Mouse (Mus musculus) neural tube, embryonic 11.5 days (tissue): ENCODE measurements around the gene Snx22. TPM values are rescaled to one million over a fixed set of nuclear protein-coding genes. Genes with fewer than 3 reads are reported as not detected.

Source experiments
- ATAC-seq: fragments of 200-750 bp; cut with Nextera tagmentation; 2 replicates; pipeline ENCODE4 v1.8.0; 2017; ENCODE audit warnings: moderate number of reproducible peaks, mild to moderate bottlenecking, moderate TSS enrichment, moderate library complexity; ENCODE audit not compliant: insufficient read depth, low FRiP score, low TSS enrichment
- DNase-seq: peaks from one replicate; pipeline ENCODE4 v3.0.0-alpha.2; 2015; ENCODE audit warnings: low spot score
- H3K27ac ChIP-seq: fragments of 300-500 bp; sonication (generic); 2 replicates; pipeline ENCODE4 v1.5.1; 2014; ENCODE audit warnings: low read depth, mild to moderate bottlenecking, low read length
- H3K27me3 ChIP-seq: fragments of 300-500 bp; sonication (generic); 2 replicates; pipeline ENCODE4 v1.6.1; 2014; ENCODE audit warnings: mild to moderate bottlenecking, low read length, mixed read lengths; ENCODE audit not compliant: control insufficient read depth, insufficient read depth
- H3K36me3 ChIP-seq: fragments of 300-500 bp; sonication (generic); 2 replicates; pipeline ENCODE4 v1.6.1; 2014; ENCODE audit warnings: mild to moderate bottlenecking, low read length, moderate library complexity, mixed read lengths; ENCODE audit not compliant: control insufficient read depth, insufficient read depth
- H3K4me1 ChIP-seq: fragments of 300-500 bp; sonication (generic); 2 replicates; pipeline ENCODE4 v1.6.1; 2014; ENCODE audit warnings: low read length, mixed read lengths; ENCODE audit not compliant: control insufficient read depth, insufficient read depth
- H3K4me2 ChIP-seq: fragments of 300-500 bp; sonication (generic); 2 replicates; pipeline ENCODE4 v1.6.1; 2014; ENCODE audit warnings: low read depth, mild to moderate bottlenecking, moderate library complexity
- H3K4me3 ChIP-seq: fragments of 300-500 bp; sonication (generic); 2 replicates; pipeline ENCODE4 v1.5.1; 2014; ENCODE audit warnings: low read depth, low read length
- H3K9ac ChIP-seq: fragments of 300-500 bp; sonication (generic); 2 replicates; pipeline ENCODE4 v1.6.1; 2014; ENCODE audit warnings: mild to moderate bottlenecking, low read length
- H3K9me3 ChIP-seq: fragments of 300-500 bp; sonication (generic); 2 replicates; pipeline ENCODE4 v1.6.1; 2016; ENCODE audit warnings: low read length; ENCODE audit not compliant: control insufficient read depth
- WGBS: fragments of 180-500 bp; shearing (Covaris S2); extraction: QIAGEN DNeasy Blood & Tissue Kit; methylation state at CpG from one replicate; pipeline ENCODE4 v1.1.7; 2014; 5-methylcytosine and 5-hydroxymethylcytosine counted together
- polyA plus RNA-seq: library from polyadenylated mRNA; unstranded; fragments of >200 nt; fragmentation: Nextera tagmentation; extraction: Ambion mirVana; gene quantifications from 2 replicates; pipeline ENCODE4 v1.2.1, GENCODE M21; 2014

Snx22 gene
- polyA plus RNA-seq, 1 experiment from 2014 or later, result 4.9 TPM

DNA sequence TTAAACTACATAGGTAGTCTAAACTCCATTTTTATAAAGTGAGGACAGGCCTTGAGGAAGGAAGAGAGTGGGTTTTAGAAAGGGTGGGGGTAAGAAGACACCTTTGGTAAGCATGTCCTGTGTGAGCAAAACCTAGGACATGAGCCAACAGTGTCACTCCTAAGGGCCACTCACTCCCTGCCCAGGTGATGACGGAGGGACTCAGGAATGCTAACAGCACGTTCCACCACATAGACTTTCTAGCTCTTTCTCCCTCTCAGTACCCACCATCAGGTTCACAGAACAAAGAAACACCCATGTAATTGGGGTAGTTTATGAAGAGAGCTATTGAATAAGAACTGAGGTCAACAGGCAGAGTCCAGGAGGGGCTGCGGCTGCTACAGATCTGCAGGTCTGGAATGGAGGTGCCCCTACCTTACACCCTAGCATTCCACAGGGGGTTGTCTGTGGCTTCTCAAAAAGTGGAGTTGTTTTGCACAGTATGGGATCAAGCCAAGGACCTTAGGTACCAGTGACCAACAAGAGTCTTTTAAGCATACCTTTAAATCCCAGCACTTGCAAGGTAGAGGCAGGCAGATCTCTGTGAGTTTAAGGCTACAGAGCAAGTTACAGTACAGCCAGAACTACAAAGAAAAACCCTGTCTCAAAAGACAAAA, 11.4 kb upstream of the Snx22 start:
- ATAC-seq, result no peak
- Histone ChIP-seq H3K36me3 (no peaks in the 10 kb centered on the region), H3K27ac (no peak overlapping the region), H3K9ac (no peak overlapping the region), H3K9me3 (no peaks in the 10 kb centered on the region), H3K4me1 (no peaks in the 10 kb centered on the region), H3K4me2 (no peak overlapping the region), H3K4me3 (no peak overlapping the region), H3K27me3 (no peaks in the 10 kb centered on the region)
- 61% methylated on average over 3 of the region's 3 CpGs for WGBS
- no peak for DNase-seq

DNA sequence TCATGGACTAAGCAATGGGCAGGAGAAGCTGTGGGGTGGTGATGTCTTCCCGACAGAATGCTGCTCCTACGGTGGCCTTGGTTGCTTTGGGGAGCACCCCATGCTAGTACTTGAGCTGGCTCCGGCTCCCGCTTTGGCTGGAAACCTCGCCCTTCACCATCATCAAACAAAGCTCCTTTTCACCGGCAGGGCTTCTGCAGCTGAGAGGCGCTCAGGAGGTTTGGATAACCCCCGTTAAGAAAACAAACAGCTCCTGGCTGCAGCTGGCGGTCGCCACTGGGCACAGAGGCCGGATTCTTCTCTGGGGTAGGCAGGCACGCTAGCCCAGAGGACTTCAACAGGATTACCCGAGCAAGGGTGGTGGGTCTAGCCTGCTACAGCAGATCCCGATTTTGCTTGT, 9.0 kb upstream of the Snx22 start:
- WGBS, result 17% methylated on average over 14 of the region's 14 CpGs
- Histone ChIP-seq H3K4me1 (no peaks in the 10 kb centered on the region), H3K27me3 (no peaks in the 10 kb centered on the region), H3K36me3 (no peaks in the 10 kb centered on the region), H3K4me3 (no peak overlapping the region), H3K4me2 (no peak overlapping the region), H3K27ac (0 out of 2 replicates have a peak overlapping the region, but pooled peaks have one; percentile 2), H3K9me3 (no peaks in the 10 kb centered on the region), H3K9ac (peak overlapping the region; percentile 7; the same call in 1 of the 2 replicates)
- DNase-seq (peak; percentile 49), ATAC-seq (no peak)

DNA sequence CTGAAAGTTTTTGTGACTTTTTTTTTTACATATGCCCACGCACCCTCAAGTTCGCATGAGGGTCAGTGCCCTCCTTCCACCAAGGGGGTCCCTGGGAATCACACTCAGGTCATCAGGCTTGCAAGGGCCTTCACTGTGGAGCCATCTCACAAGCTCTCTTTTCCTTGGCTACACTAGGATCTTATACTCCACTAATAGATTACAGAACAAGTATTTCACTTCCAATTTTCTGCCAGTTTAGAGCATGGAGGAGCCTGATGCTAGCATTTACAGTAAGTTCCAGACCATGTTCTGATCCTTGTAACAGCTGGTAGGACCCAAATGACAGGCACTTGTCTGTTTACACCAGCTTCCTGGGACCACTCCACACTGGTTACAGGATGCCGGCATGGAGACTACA, 8.6 kb upstream of the Snx22 start:
- H3K4me2 ChIP-seq, result no peak overlapping the region

DNA sequence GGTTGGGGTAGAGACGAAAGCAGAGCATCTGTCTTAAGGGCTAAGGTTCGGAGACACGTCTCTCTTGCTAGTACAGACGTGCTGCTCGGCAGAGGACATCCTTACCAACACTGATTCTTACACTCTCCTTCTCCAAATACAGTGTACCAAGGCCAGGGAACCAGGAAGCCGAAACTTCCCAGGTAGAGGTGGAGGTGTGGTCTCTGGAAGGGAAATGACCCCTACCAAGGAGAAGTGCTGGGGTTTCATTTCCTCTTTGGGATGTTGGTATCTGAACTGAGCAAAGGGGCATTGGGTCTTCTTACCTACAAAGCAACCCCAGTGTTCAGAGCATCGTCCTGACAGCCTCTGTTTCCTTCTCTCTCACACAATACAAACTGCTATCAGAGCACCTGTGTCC, 3.2 kb upstream of the Snx22 start:
- Histone ChIP-seq H3K4me1 (no peaks in the 10 kb centered on the region), H3K36me3 (no peaks in the 10 kb centered on the region), H3K9me3 (no peaks in the 10 kb centered on the region), H3K4me3 (no peak overlapping the region), H3K27me3 (peaks cover 20% of the 10 kb centered on the region), H3K27ac (no peak overlapping the region), H3K4me2 (no peak overlapping the region), H3K9ac (no peak overlapping the region)
- ATAC-seq, result no peak
- no peak for DNase-seq
- 86% methylated on average over 7 of the region's 7 CpGs for WGBS

More for the DNA sequence above, 8.6 kb upstream of the Snx22 start:
- DNase-seq (no peak), ATAC-seq (no peak)
- Histone ChIP-seq H3K9me3 (no peaks in the 10 kb centered on the region), H3K27me3 (no peaks in the 10 kb centered on the region), H3K4me3 (no peak overlapping the region), H3K27ac (no peak overlapping the region), H3K36me3 (no peaks in the 10 kb centered on the region), H3K4me1 (no peaks in the 10 kb centered on the region), H3K9ac (no peak overlapping the region)
- WGBS, result 69% methylated on average over 3 of the region's 3 CpGs

DNA sequence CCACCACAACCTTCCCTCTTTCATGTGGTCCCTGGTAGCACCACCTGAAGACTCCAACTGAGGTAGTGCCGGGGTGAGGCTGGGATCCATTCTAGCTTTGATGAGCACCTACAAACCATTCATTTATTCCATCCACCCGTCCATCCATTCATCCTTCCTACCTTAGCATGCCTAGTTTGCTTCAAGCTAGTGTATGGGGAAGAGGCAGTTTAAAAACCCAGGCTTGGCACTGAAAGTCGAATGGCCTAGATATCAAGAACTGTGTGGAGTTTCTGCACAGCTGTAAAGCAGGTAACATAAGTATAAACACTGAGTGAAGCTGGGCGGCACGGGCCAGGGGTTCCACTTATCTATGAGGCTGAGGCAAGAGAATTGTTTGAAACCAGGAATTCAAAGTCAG, 632 bp upstream of the Snx22 start:
- ATAC-seq (0 out of 2 replicates have a peak, but pooled peaks have one; percentile 38), DNase-seq (no peak)

DNA sequence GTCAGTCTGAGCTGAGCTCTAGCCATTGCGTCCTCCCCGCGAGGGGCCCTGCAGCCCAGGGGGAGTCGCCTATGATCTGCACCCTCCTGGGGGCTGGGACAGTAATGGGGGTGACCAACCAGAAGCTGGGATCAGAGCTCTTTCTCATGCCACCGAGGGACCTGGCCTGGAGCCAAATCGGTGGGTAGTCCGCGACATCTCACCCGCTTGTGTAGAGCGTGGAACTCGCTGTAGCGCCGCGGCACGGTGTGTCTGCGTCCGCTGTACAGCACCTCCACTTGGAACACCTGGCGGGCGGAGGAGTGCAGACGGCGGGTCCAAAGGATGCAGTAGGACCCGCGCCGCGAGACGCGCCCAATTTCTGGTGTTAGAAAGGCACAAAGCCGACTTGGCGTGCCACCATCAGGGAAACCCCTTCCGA, 538 bp downstream of the Snx22 start:
- Histone ChIP-seq H3K36me3 (peaks cover 15% of the 10 kb centered on the region), H3K9ac (peak overlapping the region; percentile 47), H3K27me3 (peaks cover 26% of the 10 kb centered on the region), H3K27ac (no peak overlapping the region), H3K9me3 (no peaks in the 10 kb centered on the region), H3K4me3 (peak overlapping the region; percentile 45), H3K4me1 (no peaks in the 10 kb centered on the region), H3K4me2 (peak overlapping the region; percentile 85)
- ATAC-seq, result no peak
- peak; percentile 43 for DNase-seq
- under 1% methylated on average over 30 of the region's 30 CpGs for WGBS

More for the DNA sequence above, 632 bp upstream of the Snx22 start:
- no peak overlapping the region for H3K9ac ChIP-seq
- H3K27ac ChIP-seq, result no peak overlapping the region
- H3K4me1 ChIP-seq, result no peaks in the 10 kb centered on the region
- no peak overlapping the region for H3K4me3 ChIP-seq
- H3K36me3 ChIP-seq, result peaks cover 9% of the 10 kb centered on the region
- peaks cover 26% of the 10 kb centered on the region for H3K27me3 ChIP-seq
- H3K9me3 ChIP-seq, result no peaks in the 10 kb centered on the region
- no peak overlapping the region for H3K4me2 ChIP-seq
- 88% methylated on average over 5 of the region's 5 CpGs for WGBS

DNA sequence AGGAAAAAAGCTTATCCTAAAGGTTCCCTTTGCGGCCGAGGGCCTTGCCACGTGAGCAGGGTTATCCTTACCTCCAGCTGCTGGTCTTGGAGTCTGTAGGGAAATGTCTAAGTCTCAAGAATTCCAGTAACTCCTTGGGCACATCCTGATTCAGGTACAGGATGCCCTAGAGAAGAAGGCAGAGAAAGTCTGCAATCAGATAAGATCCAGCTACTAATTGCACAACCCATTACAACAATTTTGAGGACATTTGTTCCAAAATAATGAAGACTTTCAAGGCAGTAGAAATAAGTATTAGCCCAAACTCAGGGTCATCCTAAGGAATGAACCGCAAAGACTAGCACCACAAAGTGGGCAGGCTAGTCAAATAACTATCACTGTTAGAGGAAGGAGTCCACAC, 1.5 kb downstream of the Snx22 start:
- Histone ChIP-seq H3K4me2 (no peak overlapping the region), H3K27me3 (peaks cover 26% of the 10 kb centered on the region), H3K27ac (no peak overlapping the region), H3K4me1 (no peaks in the 10 kb centered on the region), H3K36me3 (peaks cover 22% of the 10 kb centered on the region), H3K4me3 (no peak overlapping the region), H3K9ac (no peak overlapping the region), H3K9me3 (no peaks in the 10 kb centered on the region)
- DNase-seq (no peak), ATAC-seq (no peak)
- WGBS, result 64% methylated on average over 4 of the region's 4 CpGs

DNA sequence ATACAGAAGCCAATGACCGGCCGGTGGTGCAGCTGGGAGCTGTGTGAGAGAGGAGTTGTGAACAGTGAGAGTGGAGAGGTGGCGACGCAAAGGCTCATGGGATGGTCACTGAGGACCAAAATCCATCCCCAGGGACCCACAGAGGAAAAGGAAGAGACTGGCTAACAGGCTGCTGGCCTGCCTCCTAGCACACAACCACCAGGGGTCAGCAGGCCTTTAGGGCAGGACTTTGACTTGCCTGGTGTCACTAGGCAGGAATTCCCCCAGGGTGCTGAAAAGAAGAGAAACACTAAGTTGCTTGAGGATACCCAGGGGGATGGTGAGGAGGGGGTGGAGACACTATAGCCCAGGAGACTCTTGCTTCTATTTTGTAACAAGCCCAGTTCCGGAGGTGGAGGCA, 2.0 kb downstream of the Snx22 start:
- no peak overlapping the region for H3K4me2 ChIP-seq
- peaks cover 26% of the 10 kb centered on the region for H3K27me3 ChIP-seq
- no peaks in the 10 kb centered on the region for H3K9me3 ChIP-seq
- H3K4me3 ChIP-seq, result no peak overlapping the region
- ATAC-seq (no peak), DNase-seq (peak; percentile 51)
- no peaks in the 10 kb centered on the region for H3K4me1 ChIP-seq
- no peak overlapping the region for H3K27ac ChIP-seq
- H3K9ac ChIP-seq, result no peak overlapping the region
- H3K36me3 ChIP-seq, result peaks cover 25% of the 10 kb centered on the region
- WGBS, result 31% methylated on average over 5 of the region's 5 CpGs

DNA sequence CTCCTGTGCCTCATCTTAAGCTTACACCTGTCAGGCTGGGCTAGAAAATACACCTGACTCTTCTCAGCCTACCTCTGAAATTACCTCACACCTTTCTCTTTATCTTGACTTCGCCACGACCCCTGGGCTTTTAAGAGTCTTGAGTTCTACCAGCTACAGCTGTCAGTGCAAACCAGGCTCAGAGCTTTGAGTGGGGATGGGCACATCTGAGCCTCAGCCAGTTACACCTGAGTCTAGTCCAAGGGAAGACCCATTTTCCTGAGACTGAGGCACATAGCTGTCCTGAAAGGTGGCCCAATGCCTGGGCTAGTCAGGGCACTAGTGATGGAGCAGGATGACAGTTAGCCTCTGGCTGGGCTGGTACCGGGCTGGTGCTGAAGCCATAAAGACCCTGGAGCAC, 2.7 kb downstream of the Snx22 start:
- peaks cover 27% of the 10 kb centered on the region for H3K36me3 ChIP-seq
- no peak overlapping the region for H3K9ac ChIP-seq
- no peak overlapping the region for H3K4me2 ChIP-seq
- peaks cover 26% of the 10 kb centered on the region for H3K27me3 ChIP-seq
- H3K4me1 ChIP-seq, result no peaks in the 10 kb centered on the region
- H3K27ac ChIP-seq, result no peak overlapping the region
- no peak for DNase-seq
- H3K4me3 ChIP-seq, result no peak overlapping the region
- WGBS, result 88% methylated on average over 3 of the region's 3 CpGs
- H3K9me3 ChIP-seq, result no peaks in the 10 kb centered on the region
- ATAC-seq, result no peak
